Mouse (Mus musculus) erythroblast, embryonic 14.5 days (primary cell): ENCODE measurements around the gene Wdr74.

Experiments
- GATA1 ChIP-seq: IDR thresholded peaks from 2 replicates; pipeline ENCODE4 v1.6.1; 2012; ENCODE audit warnings: low read length, inconsistent platforms, mixed read lengths
- TAL1 ChIP-seq: IDR thresholded peaks from 3 replicates; pipeline ENCODE4 v1.6.1; 2012; ENCODE audit warnings: low read length, inconsistent platforms, mixed read lengths

- TF ChIP-seq GATA1 (no peak), TAL1 (no peak)
Measured at GRCm38 (mm10) chr19:8774086-8774835, 38.6 kb downstream of the Wdr74 start, which contains the start of gene Tmem179b.
